Mouse (Mus musculus): ENCODE results near the gene Atxn1. TPM values are rescaled to one million over a fixed set of nuclear protein-coding genes. Genes with fewer than 3 reads are reported as not detected.

Gene Atxn1
- polyA plus RNA-seq, 1 experiment: 3.2 TPM

- H3K4me3 ChIP-seq (replicated peaks): peak overlapping the region; percentile 90
- no peaks in the 10 kb centered on the region for H3K9me3 ChIP-seq
- H3K27me3 ChIP-seq (replicated peaks): no peaks in the 10 kb centered on the region
- H3K4me1 ChIP-seq: peaks cover 69% of the 10 kb centered on the region
- TF ChIP-seq FLI1 (IDR thresholded peaks at IDR 0.05; ENCODE audit: low read length) (no peak), GATA1 (IDR thresholded peaks at IDR 0.05; ENCODE audit: borderline replicate concordance, low read length) (no peak)
- peaks cover 39% of the 10 kb centered on the region for H3K36me3 ChIP-seq (replicated peaks; ENCODE audit: low read length)
These were observed 59.9 kb downstream of the Atxn1 start for GRCm38 (mm10) chr13:45904955-45905354.

- no peaks in the 10 kb centered on the region for H3K27me3 ChIP-seq (replicated peaks)
- no peaks in the 10 kb centered on the region for H3K9me3 ChIP-seq
- H3K36me3 ChIP-seq (replicated peaks; ENCODE audit: low read length): peaks cover 39% of the 10 kb centered on the region
- TF ChIP-seq GATA1 (IDR thresholded peaks at IDR 0.05; ENCODE audit: borderline replicate concordance, low read length): no peak
- no peak for TF ChIP-seq FLI1 (IDR thresholded peaks at IDR 0.05; ENCODE audit: low read length)
- peaks cover 68% of the 10 kb centered on the region for H3K4me1 ChIP-seq
- H3K4me3 ChIP-seq (replicated peaks): peak overlapping the region; percentile 90
These were observed 60.4 kb downstream of the Atxn1 start for GRCm38 (mm10) chr13:45904456-45904855.

- Histone ChIP-seq H3K27me3 (replicated peaks) (no peaks in the 10 kb centered on the region), H3K4me3 (replicated peaks) (peak overlapping the region; percentile 90), H3K9me3 (no peaks in the 10 kb centered on the region), H3K36me3 (replicated peaks; ENCODE audit: low read length) (peaks cover 41% of the 10 kb centered on the region), H3K4me1 (peaks cover 68% of the 10 kb centered on the region)
- TF ChIP-seq FLI1 (IDR thresholded peaks at IDR 0.05; ENCODE audit: low read length) (no peak), GATA1 (IDR thresholded peaks at IDR 0.05; ENCODE audit: borderline replicate concordance, low read length) (peak; percentile 66; the same call in 1 of the 3 replicates)
These were observed 61.1 kb downstream of the Atxn1 start for GRCm38 (mm10) chr13:45903519-45904274.

- Histone ChIP-seq H3K4me3 (replicated peaks) (no peak overlapping the region), H3K4me1 (peaks cover 67% of the 10 kb centered on the region), H3K36me3 (replicated peaks; ENCODE audit: low read length) (peaks cover 44% of the 10 kb centered on the region), H3K9me3 (no peaks in the 10 kb centered on the region), H3K27me3 (replicated peaks) (no peaks in the 10 kb centered on the region)
- no peak for TF ChIP-seq GATA1 (IDR thresholded peaks at IDR 0.05; ENCODE audit: borderline replicate concordance, low read length)
- no peak for TF ChIP-seq FLI1 (IDR thresholded peaks at IDR 0.05; ENCODE audit: low read length)
These were observed 62.4 kb downstream of the Atxn1 start for GRCm38 (mm10) chr13:45902457-45902856.

GRCm38 (mm10) chr13:45900776-45901175 is 64.0 kb downstream of the Atxn1 start:
- H3K36me3 ChIP-seq (replicated peaks; ENCODE audit: low read length): peaks cover 44% of the 10 kb centered on the region
- H3K4me3 ChIP-seq (replicated peaks): no peak overlapping the region
- H3K4me1 ChIP-seq: peaks cover 59% of the 10 kb centered on the region
- no peaks in the 10 kb centered on the region for H3K27me3 ChIP-seq (replicated peaks)
- TF ChIP-seq FLI1 (IDR thresholded peaks at IDR 0.05; ENCODE audit: low read length): no peak
- TF ChIP-seq GATA1 (IDR thresholded peaks at IDR 0.05; ENCODE audit: borderline replicate concordance, low read length): no peak
- H3K9me3 ChIP-seq: no peaks in the 10 kb centered on the region

GRCm38 (mm10) chr13:45897571-45897970 is 67.2 kb downstream of the Atxn1 start:
- TF ChIP-seq GATA1 (IDR thresholded peaks at IDR 0.05; ENCODE audit: borderline replicate concordance, low read length) (no peak), FLI1 (IDR thresholded peaks at IDR 0.05; ENCODE audit: low read length) (no peak)
- peaks cover 56% of the 10 kb centered on the region for H3K4me1 ChIP-seq
- no peaks in the 10 kb centered on the region for H3K9me3 ChIP-seq
- no peak overlapping the region for H3K4me3 ChIP-seq (replicated peaks)
- H3K27me3 ChIP-seq (replicated peaks): no peaks in the 10 kb centered on the region
- H3K36me3 ChIP-seq (replicated peaks; ENCODE audit: low read length): peaks cover 59% of the 10 kb centered on the region

- TF ChIP-seq GATA1 (IDR thresholded peaks at IDR 0.05; ENCODE audit: borderline replicate concordance, low read length) (no peak), FLI1 (IDR thresholded peaks at IDR 0.05; ENCODE audit: low read length) (no peak)
- H3K4me3 ChIP-seq (replicated peaks): no peak overlapping the region
- peaks cover 54% of the 10 kb centered on the region for H3K4me1 ChIP-seq
- H3K9me3 ChIP-seq: no peaks in the 10 kb centered on the region
- H3K27me3 ChIP-seq (replicated peaks): no peaks in the 10 kb centered on the region
- H3K36me3 ChIP-seq (replicated peaks; ENCODE audit: low read length): peaks cover 58% of the 10 kb centered on the region
These were observed 70.0 kb downstream of the Atxn1 start for GRCm38 (mm10) chr13:45894760-45895159.

- Histone ChIP-seq H3K4me3 (replicated peaks) (no peak overlapping the region), H3K9me3 (no peaks in the 10 kb centered on the region), H3K36me3 (replicated peaks; ENCODE audit: low read length) (peaks cover 56% of the 10 kb centered on the region), H3K27me3 (replicated peaks) (no peaks in the 10 kb centered on the region), H3K4me1 (peaks cover 60% of the 10 kb centered on the region)
- TF ChIP-seq FLI1 (IDR thresholded peaks at IDR 0.05; ENCODE audit: low read length): no peak
- no peak for TF ChIP-seq GATA1 (IDR thresholded peaks at IDR 0.05; ENCODE audit: borderline replicate concordance, low read length)
These were observed 70.6 kb downstream of the Atxn1 start for GRCm38 (mm10) chr13:45894234-45894633.

- no peak for TF ChIP-seq FLI1 (IDR thresholded peaks at IDR 0.05; ENCODE audit: low read length)
- TF ChIP-seq GATA1 (IDR thresholded peaks at IDR 0.05; ENCODE audit: borderline replicate concordance, low read length): no peak
- H3K4me1 ChIP-seq: peaks cover 55% of the 10 kb centered on the region
These were observed 73.7 kb downstream of the Atxn1 start for GRCm38 (mm10) chr13:45891073-45891472.

GRCm38 (mm10) chr13:45888953-45889749 is 75.7 kb downstream of the Atxn1 start:
- Histone ChIP-seq H3K27me3 (replicated peaks) (no peaks in the 10 kb centered on the region), H3K36me3 (replicated peaks; ENCODE audit: low read length) (peaks cover 34% of the 10 kb centered on the region), H3K4me1 (peaks cover 48% of the 10 kb centered on the region), H3K4me3 (replicated peaks) (no peak overlapping the region), H3K9me3 (no peaks in the 10 kb centered on the region)
- no peak for TF ChIP-seq GATA1 (IDR thresholded peaks at IDR 0.05; ENCODE audit: borderline replicate concordance, low read length)
- TF ChIP-seq FLI1 (IDR thresholded peaks at IDR 0.05; ENCODE audit: low read length): no peak

More at GRCm38 (mm10) chr13:45891073-45891472, 73.7 kb downstream of the Atxn1 start:
- H3K4me3 ChIP-seq (replicated peaks): no peak overlapping the region
- no peaks in the 10 kb centered on the region for H3K27me3 ChIP-seq (replicated peaks)
- peaks cover 44% of the 10 kb centered on the region for H3K36me3 ChIP-seq (replicated peaks; ENCODE audit: low read length)
- no peaks in the 10 kb centered on the region for H3K9me3 ChIP-seq
